Mouse (Mus musculus) kidney, adult 10 weeks (tissue): Measurements from ENCODE around the gene Uri1. TPM values are rescaled to one million over a fixed set of nuclear protein-coding genes. Genes with fewer than 3 reads are reported as not detected.

Experiments used
- polyA plus RNA-seq: library from polyadenylated mRNA; stranded (reverse); fragments of 350-450 nt; fragmentation: Illumina TruSeq; extraction: RNeasy Lipid Tissue Mini Kit (QIAGEN cat#74804); gene quantifications from one replicate; pipeline ENCODE4 v1.2.3, GENCODE M21; 2014; ENCODE audit warnings: low read depth, low replicate concordance

The Uri1 gene
- polyA plus RNA-seq: 66.0 TPM

DNA sequence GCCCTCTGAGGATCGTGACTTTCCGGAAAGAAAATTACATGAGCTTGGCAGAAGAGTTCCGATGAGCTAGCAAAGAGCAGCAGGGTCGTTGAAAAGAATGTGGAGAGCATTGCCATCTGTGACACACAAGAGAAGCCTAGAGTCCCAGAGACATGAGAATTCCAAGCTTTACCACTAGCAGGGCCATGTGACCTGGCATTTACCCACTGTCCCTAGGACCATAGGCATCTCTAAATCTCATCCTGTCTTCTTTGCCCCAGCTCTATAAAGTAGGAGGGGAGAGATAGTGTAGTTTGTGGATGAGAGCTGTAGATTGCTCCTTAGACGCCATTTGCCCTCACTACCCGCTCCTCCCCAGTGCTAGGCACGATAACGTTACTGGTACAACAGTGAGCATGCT is at the start of gene Uri1:
Uri1 (minus strand) TSS at position 101 of the 400 bp plus-strand sequence.

Other genes starting within 250 kb of the Uri1 start
- gene Zfp536, start 249.9 kb downstream of the Uri1 start, polyA plus RNA-seq: not detected
- gene Ccne1, start 84.0 kb upstream of the Uri1 start, polyA plus RNA-seq: 0.36 TPM
- gene 1600014C10Rik, start 159.7 kb upstream of the Uri1 start, polyA plus RNA-seq: 20.9 TPM
- 0.53 TPM for gene Plekhf1, start 204.5 kb upstream of the Uri1 start, polyA plus RNA-seq
- 18.6 TPM for gene Pop4, start 247.9 kb upstream of the Uri1 start, polyA plus RNA-seq